ENCODE assay signal across 10 mouse cellular contexts in the genomic region with DNA sequence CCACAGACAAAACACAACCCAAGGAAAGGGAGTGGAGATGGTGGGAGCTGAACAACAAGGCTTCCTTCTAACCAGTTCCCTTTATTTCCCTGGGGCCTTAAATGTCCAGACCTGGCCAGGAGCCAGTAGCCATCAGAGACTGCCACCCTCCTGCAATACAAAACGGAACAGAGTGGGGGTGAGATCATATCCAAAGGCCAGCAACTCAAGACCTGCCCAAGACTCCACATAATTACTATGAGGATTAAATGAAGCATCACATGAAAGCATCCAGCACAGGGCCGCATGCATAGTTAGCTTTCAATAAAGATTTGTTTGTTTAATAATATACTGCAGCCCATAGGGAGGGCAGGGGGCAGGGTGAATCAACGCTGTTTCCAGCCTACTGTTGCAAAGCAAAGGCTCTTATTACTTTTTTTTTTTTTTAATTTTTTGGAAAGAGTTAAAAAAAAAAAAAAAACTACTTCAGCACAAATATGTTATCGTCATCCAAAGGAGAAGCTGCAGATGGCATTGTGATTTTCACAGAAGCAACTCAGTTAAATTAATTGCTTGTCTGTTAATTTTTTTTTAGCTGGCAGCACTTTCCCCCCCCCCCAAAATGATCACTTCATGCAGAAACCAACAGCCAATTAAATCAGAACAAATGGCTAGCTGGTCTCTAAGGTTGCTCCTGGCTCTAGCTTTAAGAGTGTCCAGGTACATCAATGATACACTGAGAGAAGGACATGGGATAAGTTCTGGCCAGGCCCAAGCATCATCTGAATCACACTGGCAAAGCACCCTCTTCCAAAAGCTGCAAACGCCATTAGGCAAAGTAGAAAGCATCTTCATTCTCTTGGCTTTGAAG.
DNase-seq lines count a peak whose midpoint lies in the region; ATAC-seq lines count a peak whose summit lies in the region.
"Had no signal": no experiment of that assay in that cellular context is flagged by ENCODE, and none has a peak within 500 bp of the region (broad histone marks: within the 10 kb centered on the region; RNA-seq: fewer than 3 reads in every experiment).

No protein-coding gene starts in this region.

- H3K36me3 ChIP-seq in embryonic facial prominence, embryonic 14.5 days (ENCODE audit: control insufficient read depth, insufficient read depth, low read length), result no peaks in the 10 kb centered on the region
- H3K36me3 ChIP-seq in embryonic facial prominence, embryonic 10.5 days (replicated peaks), result no peaks in the 10 kb centered on the region

- H3K4me1 ChIP-seq in embryonic facial prominence, embryonic 14.5 days (ENCODE audit: control insufficient read depth, insufficient read depth, low read length), result no peaks in the 10 kb centered on the region
- no peaks in the 10 kb centered on the region for H3K4me1 ChIP-seq in embryonic facial prominence, embryonic 10.5 days

- no peaks in the 10 kb centered on the region for H3K27me3 ChIP-seq in embryonic facial prominence, embryonic 14.5 days (replicated peaks; ENCODE audit: control insufficient read depth, insufficient read depth, low read length)
- peaks cover 31% of the 10 kb centered on the region for H3K27me3 ChIP-seq in embryonic facial prominence, embryonic 10.5 days (replicated peaks; ENCODE audit: low read depth, poor library complexity, severe bottlenecking)

- ATAC-seq in embryonic facial prominence, embryonic 14.5 days (ENCODE audit: low read depth), result 0 out of 2 replicates have a peak, but pooled peaks have one; percentile 33

- H3K9me3 ChIP-seq in embryonic facial prominence, embryonic 14.5 days (ENCODE audit: control insufficient read depth, low read length), result no peaks in the 10 kb centered on the region
- H3K9me3 ChIP-seq in embryonic facial prominence, embryonic 10.5 days, result no peaks in the 10 kb centered on the region

- no peak overlapping the region for H3K9ac ChIP-seq in embryonic facial prominence, embryonic 14.5 days (ENCODE audit: low read depth, low read length)

- no peak overlapping the region for H3K4me3 ChIP-seq in embryonic facial prominence, embryonic 14.5 days (ENCODE audit: low read depth, low read length)
- no peak overlapping the region for H3K4me3 ChIP-seq in embryonic facial prominence, embryonic 10.5 days

- DNase-seq in embryonic facial prominence, embryonic 14.5 days (ENCODE audit: low spot score), result no peak
- DNase-seq in embryonic facial prominence, embryonic 10.5 days (ENCODE audit: low spot score), result no peak
- DNase-seq in kidney, postnatal 10 days, result peak; percentile 31
- no peak for DNase-seq in kidney, adult 11 months
- DNase-seq in Muller cell, postnatal 12 days (ENCODE audit: inconsistent ontology term), result peak; percentile 10
- peak; percentile 46 to 52 for DNase-seq in kidney, postnatal 4 days
- no peak for DNase-seq in MN1 (ENCODE audit: low spot score)
- no peak for DNase-seq in cerebellum, postnatal 14 days
- DNase-seq: cerebellum, adult 8-10 months; spleen, adult 18-20 months had no signal

- no peak overlapping the region for H3K27ac ChIP-seq in embryonic facial prominence, embryonic 14.5 days (replicated peaks; ENCODE audit: low read depth, low read length)
- H3K27ac ChIP-seq in embryonic facial prominence, embryonic 10.5 days (replicated peaks), result no peak overlapping the region

- 54% methylated on average over 5 of the region's 5 CpGs for WGBS in embryonic facial prominence, embryonic 14.5 days
- WGBS in embryonic facial prominence, embryonic 10.5 days, result 69% methylated on average over 5 of the region's 5 CpGs

- H3K4me2 ChIP-seq in embryonic facial prominence, embryonic 14.5 days (ENCODE audit: low read depth, low read length), result no peak overlapping the region

Comparison
In these comparisons a context has a peak if more than half of its experiments do, and no peak if none do; other contexts are left out.
1. DNase-seq: peak in kidney, postnatal 10 days (single experiment), Muller cell, postnatal 12 days (single experiment) and kidney, postnatal 4 days (2 of 2); none in embryonic facial prominence, embryonic 14.5 days (single experiment), embryonic facial prominence, embryonic 10.5 days (single experiment), kidney, adult 11 months (single experiment), MN1 (single experiment) and cerebellum, postnatal 14 days (0 of 2).